Mouse (Mus musculus) CH12.LX (cell line): ENCODE measurements around the gene Capn2. TPM values are rescaled to one million over a fixed set of nuclear protein-coding genes. Genes with fewer than 3 reads are reported as not detected.
A peak's percentile ranks its signal among the peaks of the same experiment; 100 is the strongest.

Source experiments
- DNase-seq: peaks from one replicate; pipeline ENCODE4 v3.0.0-alpha.2; 2013; ENCODE audit errors: extremely low read depth
- H3K27ac ChIP-seq: 2 replicates; pipeline ENCODE4 v1.5.1; 2012; ENCODE audit warnings: low read depth, mild to moderate bottlenecking, control low read depth, moderate library complexity; ENCODE audit not compliant: insufficient read depth
- H3K27me3 ChIP-seq: replicated peaks from 2 replicates; pipeline ENCODE3; 2012; ENCODE audit warnings: inconsistent platforms
- H3K36me3 ChIP-seq, 2 experiments: replicated peaks in 1 of 2; 2 replicates each; pipeline versions ENCODE3 to v1.6.1; 2012; ENCODE audit warnings: inconsistent platforms in 1 of 2, low read length in 1 of 2, mild to moderate bottlenecking in 1 of 2, mixed read lengths in 1 of 2, moderate library complexity in 1 of 2; ENCODE audit not compliant: control insufficient read depth in 1 of 2, insufficient read depth in 1 of 2
- H3K4me1 ChIP-seq, 2 experiments: 2 replicates each; pipeline ENCODE4 v1.6.1; 2012; ENCODE audit warnings: inconsistent platforms in 1 of 2, moderate library complexity in 1 of 2; ENCODE audit not compliant: insufficient read depth in 2 of 2, control insufficient read depth in 1 of 2
- H3K4me2 ChIP-seq: 2 replicates; pipeline ENCODE4 v1.6.1; 2012; ENCODE audit warnings: low read depth, mild to moderate bottlenecking, control low read depth; ENCODE audit not compliant: poor library complexity, insufficient read depth, severe bottlenecking
- H3K4me3 ChIP-seq, 3 experiments: fragments of 150-350 bp in 1 of 3; sonication (generic) in 1 of 3; replicated peaks in 1 of 3; 2 replicates each; pipeline versions ENCODE3 to v1.5.1; 2011 to 2012; ENCODE audit warnings: low read depth in 2 of 3, low read length in 2 of 3, mild to moderate bottlenecking in 2 of 3, moderate library complexity in 2 of 3, control low read depth in 1 of 3, improper control_type of control experiment in 1 of 3, inconsistent platforms in 1 of 3, mixed read lengths in 1 of 3; ENCODE audit not compliant: poor library complexity in 1 of 3
- H3K79me2 ChIP-seq: replicated peaks from 2 replicates; pipeline ENCODE4 v1.6.1; 2012; ENCODE audit warnings: mild to moderate bottlenecking, moderate library complexity; ENCODE audit not compliant: control insufficient read depth, poor library complexity, insufficient read depth, severe bottlenecking; ENCODE audit errors: extremely low read depth
- H3K9ac ChIP-seq: 2 replicates; pipeline ENCODE4 v1.6.1; 2012; ENCODE audit warnings: low read depth, mild to moderate bottlenecking, control low read depth, moderate library complexity; ENCODE audit not compliant: insufficient read depth
- H3K9me3 ChIP-seq: replicated peaks from 2 replicates; pipeline ENCODE3; 2012; ENCODE audit warnings: low read length, inconsistent platforms, mixed read lengths
- CHD1 ChIP-seq: IDR thresholded peaks from 2 replicates; pipeline ENCODE4 v1.6.1; 2012; ENCODE audit warnings: low read depth, low read length, improper control_type of control experiment, inconsistent platforms
- CTCF ChIP-seq, 2 experiments: IDR thresholded peaks in 1 of 2; conservative IDR thresholded peaks in 1 of 2; 2 replicates each; pipeline ENCODE4 v1.5.1; 2011 to 2012; ENCODE audit warnings: low read depth in 2 of 2, low read length in 2 of 2, improper control_type of control experiment in 1 of 2, inconsistent platforms in 1 of 2, mild to moderate bottlenecking in 1 of 2, moderate library complexity in 1 of 2
- ELF1 ChIP-seq: IDR thresholded peaks from 2 replicates; pipeline ENCODE4 v1.6.1; 2014; ENCODE audit warnings: low read depth, mild to moderate bottlenecking, inconsistent platforms, low read length, improper control_type of control experiment
- ETS1 ChIP-seq: conservative IDR thresholded peaks from 2 replicates; pipeline ENCODE4 v1.6.1; 2012; ENCODE audit warnings: low read depth, mild to moderate bottlenecking, inconsistent platforms, low read length, improper control_type of control experiment, moderate library complexity
- HCFC1 ChIP-seq: IDR thresholded peaks from 2 replicates; pipeline ENCODE4 v1.6.1; 2012; ENCODE audit warnings: low read depth, mild to moderate bottlenecking, inconsistent platforms, low read length, improper control_type of control experiment
- IRF4 ChIP-seq: IDR thresholded peaks from 2 replicates; pipeline ENCODE4 v1.6.1; 2014; ENCODE audit warnings: low read depth, mild to moderate bottlenecking, inconsistent platforms, low read length, improper control_type of control experiment
- KAT2A ChIP-seq: IDR thresholded peaks from 2 replicates; pipeline ENCODE4 v1.6.1; 2012; ENCODE audit warnings: low read length, improper control_type of control experiment, inconsistent platforms; ENCODE audit not compliant: insufficient replicate concordance
- MAFK ChIP-seq: IDR thresholded peaks from 2 replicates; pipeline ENCODE4 v1.6.1; 2011; ENCODE audit warnings: low read length, improper control_type of control experiment; ENCODE audit not compliant: insufficient replicate concordance
- MAZ ChIP-seq: IDR thresholded peaks from 2 replicates; pipeline ENCODE4 v1.6.1; 2012; ENCODE audit warnings: low read depth, mild to moderate bottlenecking, inconsistent platforms, low read length, improper control_type of control experiment, moderate library complexity
- MEF2A ChIP-seq: IDR thresholded peaks from 2 replicates; pipeline ENCODE4 v1.6.1; 2014; ENCODE audit warnings: low read depth, mild to moderate bottlenecking, inconsistent platforms, low read length, improper control_type of control experiment, borderline replicate concordance
- MYC ChIP-seq: IDR thresholded peaks from 2 replicates; pipeline ENCODE4 v1.6.1; 2011; ENCODE audit warnings: low read depth, mild to moderate bottlenecking, improper control_type of control experiment, low read length
- NELFE ChIP-seq: IDR thresholded peaks from 2 replicates; pipeline ENCODE4 v1.6.1; 2011; ENCODE audit warnings: low read depth, low read length, improper control_type of control experiment
- PAX5 ChIP-seq: IDR thresholded peaks from 2 replicates; pipeline ENCODE4 v1.6.1; 2012; ENCODE audit warnings: low read length, inconsistent platforms, mixed read lengths
- POLR2A ChIP-seq: IDR thresholded peaks from 2 replicates; pipeline ENCODE4 v1.6.1; 2011; ENCODE audit warnings: low read depth, mild to moderate bottlenecking, improper control_type of control experiment, low read length
- RAD21 ChIP-seq: IDR thresholded peaks from 2 replicates; pipeline ENCODE4 v1.6.1; 2011; ENCODE audit warnings: low read depth, mild to moderate bottlenecking, low read length, improper control_type of control experiment, moderate library complexity
- RCOR1 ChIP-seq: conservative IDR thresholded peaks from 2 replicates; pipeline ENCODE4 v1.6.1; 2012; ENCODE audit warnings: low read depth, mild to moderate bottlenecking, inconsistent platforms, low read length, improper control_type of control experiment
- SIN3A ChIP-seq: IDR thresholded peaks from 2 replicates; pipeline ENCODE4 v1.6.1; 2012; ENCODE audit warnings: low read length, improper control_type of control experiment, inconsistent platforms
- SMC3 ChIP-seq: IDR thresholded peaks from 2 replicates; pipeline ENCODE4 v1.6.1; 2011; ENCODE audit warnings: low read depth, low read length, improper control_type of control experiment
- TBP ChIP-seq: conservative IDR thresholded peaks from 2 replicates; pipeline ENCODE4 v1.6.1; 2011; ENCODE audit warnings: low read depth, low read length, improper control_type of control experiment
- TCF12 ChIP-seq: IDR thresholded peaks from 2 replicates; pipeline ENCODE4 v1.6.1; 2014; ENCODE audit warnings: low read depth, mild to moderate bottlenecking, inconsistent platforms, low read length, improper control_type of control experiment
- UBTF ChIP-seq: IDR thresholded peaks from 2 replicates; pipeline ENCODE4 v1.6.1; 2012; ENCODE audit warnings: low read depth, mild to moderate bottlenecking, inconsistent platforms, low read length, improper control_type of control experiment, moderate library complexity
- ZC3H11A ChIP-seq: IDR thresholded peaks from 2 replicates; pipeline ENCODE4 v1.6.1; 2012; ENCODE audit warnings: low read depth, mild to moderate bottlenecking, inconsistent platforms, low read length, improper control_type of control experiment
- ZKSCAN1 ChIP-seq: IDR thresholded peaks from 2 replicates; pipeline ENCODE4 v1.6.1; 2012; ENCODE audit warnings: low read depth, inconsistent platforms, low read length, improper control_type of control experiment, borderline replicate concordance
- ZNF384 ChIP-seq: IDR thresholded peaks from 2 replicates; pipeline ENCODE4 v1.6.1; 2012; ENCODE audit warnings: low read depth, low read length, improper control_type of control experiment, inconsistent platforms
- dilution Hi-C: fragments of 300-500 bp; cut with MboI; formaldehyde crosslinking; loops from 2 replicates; pipeline ENCODE4 v1.14.3; 2020; ENCODE audit warnings: low sequenced_read_pairs; ENCODE audit not compliant: extremely low pct_unique_long_range_greater_than_20kb, extremely low pct_ligation_motif_present
- in situ Hi-C: fragments of 300-500 bp; cut with MboI; formaldehyde crosslinking; loops from 3 replicates; pipeline ENCODE4 v1.14.3; 2019; ENCODE audit warnings: low sequenced_read_pairs, low pct_ligation_motif_present, low pct_unique_long_range_greater_than_20kb, mixed read lengths
- polyA plus RNA-seq: library from polyadenylated mRNA; unstranded; fragments of >175 nt; gene quantifications from 2 replicates; pipeline ENCODE4 v1.2.1, GENCODE M21; 2012; ENCODE audit warnings: low read depth; ENCODE audit not compliant: insufficient read length
- total RNA-seq, 2 experiments: library from RNA; depleted of rRNA; stranded (reverse); fragments of 300-350 nt in 1 of 2; fragments of >200 nt in 1 of 2; gene quantifications; 2 replicates each; pipeline ENCODE4 v1.2.3; 2012 to 2014

Capn2 gene
- total and polyA plus RNA-seq, 3 experiments: 10.9 to 28.1 (median 15.0) TPM

- peaks cover 36 to 44% of the 10 kb centered on the region in 2 experiments for H3K4me1 ChIP-seq
- no peaks in the 10 kb centered on the region for H3K9me3 ChIP-seq
- TF ChIP-seq TBP (no peak), ELF1 (no peak), SIN3A (no peak), UBTF (no peak), RAD21 (no peak), POLR2A (no peak), CTCF (conservative IDR thresholded peaks at IDR 0.05 in 1 of 2, IDR thresholded peaks at IDR 0.05 in 1 of 2; ENCODE audit: low read depth in 2 of 2, low read length in 2 of 2) (no peak), HCFC1 (no peak), ETS1 (no peak), ZNF384 (no peak), ZKSCAN1 (no peak), ZC3H11A (no peak), CHD1 (no peak), MYC (no peak), SMC3 (no peak)
- H3K27me3 ChIP-seq: no peaks in the 10 kb centered on the region
- in situ Hi-C loops (loop anchor here (25.0 kb wide), 1 partner anchor 618 kb away; no protein-coding TSS in a partner anchor), dilution Hi-C loops (no loop called here)
- no peaks in the 10 kb centered on the region for H3K79me2 ChIP-seq
- DNase-seq: no peak
- H3K4me3 ChIP-seq: no peak overlapping the region
- no peak overlapping the region for H3K9ac ChIP-seq
- no peak overlapping the region for H3K27ac ChIP-seq
- H3K4me2 ChIP-seq: no peak overlapping the region
- H3K36me3 ChIP-seq: peaks cover 7 to 26% of the 10 kb centered on the region in 2 experiments
Measured at GRCm38 (mm10) chr1:182505291-182505690, 12.1 kb downstream of the Capn2 start.

- H3K79me2 ChIP-seq: no peaks in the 10 kb centered on the region
- H3K36me3 ChIP-seq: peaks cover 1 to 15% of the 10 kb centered on the region in 2 experiments
- peak; percentile 52 for DNase-seq
- H3K4me3 ChIP-seq: no peak overlapping the region
- dilution Hi-C loops: no loop called here
- H3K27ac ChIP-seq: no peak overlapping the region
- TF ChIP-seq POLR2A (no peak), PAX5 (no peak), RCOR1 (no peak), KAT2A (no peak), MAZ (no peak), ZC3H11A (no peak), MAFK (no peak), SMC3 (no peak), IRF4 (peak; percentile 62; the same call in 1 of the 2 replicates), TCF12 (no peak), CTCF (conservative IDR thresholded peaks at IDR 0.05 in 1 of 2, IDR thresholded peaks at IDR 0.05 in 1 of 2; ENCODE audit: low read depth in 2 of 2, low read length in 2 of 2) (no peak), ETS1 (peak; percentile 52), NELFE (no peak), ELF1 (no peak), UBTF (no peak), MEF2A (no peak)
- no peaks in the 10 kb centered on the region for H3K27me3 ChIP-seq
- no peak overlapping the region for H3K4me2 ChIP-seq
- in situ Hi-C loops: loop anchor here (25.0 kb wide), 1 partner anchor 617 kb away; no protein-coding TSS in a partner anchor
- H3K9me3 ChIP-seq: no peaks in the 10 kb centered on the region
- H3K9ac ChIP-seq: no peak overlapping the region
- H3K4me1 ChIP-seq: peaks cover 43 to 52% of the 10 kb centered on the region in 2 experiments
Measured at GRCm38 (mm10) chr1:182504223-182504622, 13.2 kb downstream of the Capn2 start.
